In genomic region chr12:33325424-33325823, GRCm38 (mm10) we compare ENCODE assay signal across 23 mouse cellular contexts.
DNase-seq lines count a peak whose midpoint lies in the region; ATAC-seq and TF ChIP-seq lines count a peak whose summit lies in the region.
"Had no signal": no experiment of that assay in that cellular context is flagged by ENCODE, and none has a peak within 500 bp of the region (broad histone marks: within the 10 kb centered on the region; RNA-seq: fewer than 3 reads in every experiment).

No protein-coding gene starts in this region.

- H3K79me2 ChIP-seq in C2C12 (ENCODE audit: control insufficient read depth, insufficient read depth), result no peaks in the 10 kb centered on the region
- H3K79me2 ChIP-seq in CH12.LX (replicated peaks; ENCODE audit: control insufficient read depth, extremely low read depth, insufficient read depth, poor library complexity, severe bottlenecking), result no peaks in the 10 kb centered on the region
- no peaks in the 10 kb centered on the region for H3K79me2 ChIP-seq in myocyte (ENCODE audit: control insufficient read depth, insufficient read depth)

- dilution Hi-C loops in CH12.LX (cut with MboI; ENCODE audit: extremely low pct_ligation_motif_present, extremely low pct_unique_long_range_greater_than_20kb, low sequenced_read_pairs), result no loop called here

- peak; percentile 62; the same call in 1 of the 2 replicates for ATAC-seq in embryonic facial prominence, embryonic 14.5 days (ENCODE audit: low read depth)
- ATAC-seq: activated CD4-positive, CD25-positive, alpha-beta regulatory T cell, adult 4 months; CD4-positive, CD25-positive, alpha-beta regulatory T cell, adult 4 months; Patski had no signal

- no peak for TF ChIP-seq RAD21 in CH12.LX (IDR thresholded peaks at IDR 0.05; ENCODE audit: low read depth, low read length)

- H3ac ChIP-seq in C2C12 (ENCODE audit: control insufficient read depth, insufficient read length, low read depth) (no peak overlapping the region), myocyte (ENCODE audit: control insufficient read depth, insufficient read length) (no peak overlapping the region)

- 0 out of 2 replicates have a peak, but pooled peaks cover 2% of the 10 kb centered on the region for H3K4me1 ChIP-seq in embryonic facial prominence, embryonic 14.5 days (ENCODE audit: control insufficient read depth, insufficient read depth, low read length)
- H3K4me1 ChIP-seq in embryonic facial prominence, embryonic 10.5 days, result no peaks in the 10 kb centered on the region
- peaks cover 4 to 16% of the 10 kb centered on the region in 2 experiments; a peak in 3 of 4 replicates for H3K4me1 ChIP-seq in CH12.LX (ENCODE audit: control insufficient read depth in 1 of 2, insufficient read depth in 2 of 2)

- no peaks in the 10 kb centered on the region for H3K9me3 ChIP-seq in embryonic facial prominence, embryonic 14.5 days (ENCODE audit: control insufficient read depth, low read length)
- no peaks in the 10 kb centered on the region for H3K9me3 ChIP-seq in embryonic facial prominence, embryonic 10.5 days
- H3K9me3 ChIP-seq in CH12.LX (replicated peaks; ENCODE audit: low read length), result no peaks in the 10 kb centered on the region
- H3K9me3 ChIP-seq: G1E had no signal

- TF ChIP-seq POLR2A in CH12.LX (IDR thresholded peaks at IDR 0.05; ENCODE audit: low read depth, low read length), result no peak
- no peak for TF ChIP-seq POLR2A in myocyte (IDR thresholded peaks at IDR 0.05; ENCODE audit: insufficient read length, low read depth)

- no peak for TF ChIP-seq CTCF in C2C12 (IDR thresholded peaks at IDR 0.05; ENCODE audit: control insufficient read depth, insufficient read depth, insufficient read length)
- TF ChIP-seq CTCF in CH12.LX (conservative IDR thresholded peaks at IDR 0.05 in 1 of 2, IDR thresholded peaks at IDR 0.05 in 1 of 2; ENCODE audit: low read depth in 2 of 2, low read length in 2 of 2), result no peak
- TF ChIP-seq CTCF in left cerebral cortex, adult 2 months (IDR thresholded peaks at IDR 0.05), result no peak

- H3K4me2 ChIP-seq in embryonic facial prominence, embryonic 14.5 days (ENCODE audit: low read depth, low read length), result no peak overlapping the region
- H3K4me2 ChIP-seq in CH12.LX (ENCODE audit: insufficient read depth, low read depth, poor library complexity, severe bottlenecking) (no peak overlapping the region), myocyte (ENCODE audit: low read depth) (no peak overlapping the region)

- H3K9ac ChIP-seq in embryonic facial prominence, embryonic 14.5 days (ENCODE audit: low read depth, low read length), result no peak overlapping the region
- H3K9ac ChIP-seq in CH12.LX (ENCODE audit: insufficient read depth, low read depth), result no peak overlapping the region

- DNase-seq in embryonic facial prominence, embryonic 14.5 days (ENCODE audit: low spot score), result peak; percentile 27
- no peak for DNase-seq in embryonic facial prominence, embryonic 10.5 days (ENCODE audit: low spot score)
- DNase-seq in CH12.LX (ENCODE audit: extremely low read depth), result no peak
- no peak for DNase-seq in heart, adult 11 months
- DNase-seq in left cerebral cortex, adult 2 months (ENCODE audit: extremely low spot score in 1 of 2, low spot score in 2 of 2), result no peak
- no peak for DNase-seq in right cerebral cortex, postnatal 36 days (ENCODE audit: low spot score in 2 of 2)
- DNase-seq: adrenal gland, adult 2 months; adrenal gland, adult 8-10 months; adrenal gland, postnatal 10 days; adrenal gland, postnatal 14 days; adrenal gland, postnatal 25 days; adrenal gland, postnatal 36 days; B cell, adult 2 months; cerebellum, adult 11 months; cerebellum, adult 11-12 months; cerebellum, adult 18-20 months; cerebellum, adult 2 months had no signal

- 53% methylated on average over 9 of the region's 9 CpGs for WGBS in embryonic facial prominence, embryonic 14.5 days
- 78% methylated on average over 9 of the region's 9 CpGs for WGBS in embryonic facial prominence, embryonic 10.5 days

- no peaks in the 10 kb centered on the region for H3K79me3 ChIP-seq in C2C12 (ENCODE audit: low read depth)

- in situ Hi-C loops in CH12.LX (cut with MboI; ENCODE audit: low pct_ligation_motif_present, low pct_unique_long_range_greater_than_20kb, low sequenced_read_pairs), result loop anchor here (25.0 kb wide), 1 partner anchor 288 kb away; no protein-coding TSS in a partner anchor

- H3K27ac ChIP-seq in embryonic facial prominence, embryonic 14.5 days (replicated peaks; ENCODE audit: low read depth, low read length), result no peak overlapping the region
- H3K27ac ChIP-seq in embryonic facial prominence, embryonic 10.5 days (replicated peaks), result no peak overlapping the region
- H3K27ac ChIP-seq in CH12.LX (ENCODE audit: insufficient read depth, low read depth), result no peak overlapping the region
- no peak overlapping the region for H3K27ac ChIP-seq in left cerebral cortex, adult 2 months

- no peaks in the 10 kb centered on the region for H3K36me3 ChIP-seq in embryonic facial prominence, embryonic 14.5 days (ENCODE audit: control insufficient read depth, insufficient read depth, low read length)
- no peaks in the 10 kb centered on the region for H3K36me3 ChIP-seq in embryonic facial prominence, embryonic 10.5 days (replicated peaks)
- H3K36me3 ChIP-seq in C2C12 (ENCODE audit: control insufficient read depth, insufficient read depth) (peaks cover 5% of the 10 kb centered on the region), CH12.LX (replicated peaks in 1 of 2; ENCODE audit: control insufficient read depth in 1 of 2, insufficient read depth in 1 of 2, low read length in 1 of 2) (peaks cover 33 to 70% of the 10 kb centered on the region in 2 experiments), myocyte (ENCODE audit: control insufficient read depth, insufficient read depth) (peaks cover 9% of the 10 kb centered on the region)

- H3K4me3 ChIP-seq in embryonic facial prominence, embryonic 14.5 days (ENCODE audit: low read depth, low read length), result no peak overlapping the region
- no peak overlapping the region for H3K4me3 ChIP-seq in embryonic facial prominence, embryonic 10.5 days
- no peak overlapping the region for H3K4me3 ChIP-seq in C2C12 (ENCODE audit: insufficient read depth, poor library complexity, severe bottlenecking)
- no peak overlapping the region for H3K4me3 ChIP-seq in CH12.LX (replicated peaks in 1 of 3; ENCODE audit: low read depth in 2 of 3, low read length in 2 of 3, poor library complexity in 1 of 3)
- H3K4me3 ChIP-seq in myocyte, result no peak overlapping the region
- no peak overlapping the region for H3K4me3 ChIP-seq in left cerebral cortex, adult 2 months

- intact Hi-C loops in left cerebral cortex, adult 2 months (cut with DNase I), result no loop called here

- no peaks in the 10 kb centered on the region for H3K27me3 ChIP-seq in embryonic facial prominence, embryonic 14.5 days (replicated peaks; ENCODE audit: control insufficient read depth, insufficient read depth, low read length)
- no peaks in the 10 kb centered on the region for H3K27me3 ChIP-seq in embryonic facial prominence, embryonic 10.5 days (replicated peaks; ENCODE audit: low read depth, poor library complexity, severe bottlenecking)
- H3K27me3 ChIP-seq in C2C12 (ENCODE audit: control insufficient read depth, insufficient read depth, insufficient read length), result no peaks in the 10 kb centered on the region
- no peaks in the 10 kb centered on the region for H3K27me3 ChIP-seq in CH12.LX (replicated peaks)
- H3K27me3 ChIP-seq in myocyte (ENCODE audit: control insufficient read depth, insufficient read depth, insufficient read length), result no peaks in the 10 kb centered on the region
- H3K27me3 ChIP-seq: Patski had no signal

- no peak for TF ChIP-seq EP300 in CH12.LX (IDR thresholded peaks at IDR 0.05; ENCODE audit: low read length)

TF ChIP-seq in C2C12, 6 proteins besides CTCF, POLR2A, EP300 and RAD21:
- TF ChIP-seq MYOG (IDR thresholded peaks at IDR 0.05; ENCODE audit: control insufficient read depth, extremely low read depth, insufficient read length), result no peak
- peak; percentile 79 for TF ChIP-seq MYOD1 (IDR thresholded peaks at IDR 0.05; ENCODE audit: control insufficient read depth, insufficient read length, low read depth)
- TF ChIP-seq FOSL1 (IDR thresholded peaks at IDR 0.05; ENCODE audit: insufficient read depth, low read length, poor library complexity, severe bottlenecking), result no peak

TF ChIP-seq in CH12.LX, 34 proteins besides CTCF, POLR2A, EP300 and RAD21 (continues in another document):
- TF ChIP-seq NRF1 (IDR thresholded peaks at IDR 0.05; ENCODE audit: low read depth, low read length), result no peak
- TF ChIP-seq POLR2AphosphoS2 (IDR thresholded peaks at IDR 0.05; ENCODE audit: low read depth, low read length), result no peak
- no peak for TF ChIP-seq ZMIZ1 (IDR thresholded peaks at IDR 0.05; ENCODE audit: low read depth, low read length)
- TF ChIP-seq ZNF384 (IDR thresholded peaks at IDR 0.05; ENCODE audit: low read depth, low read length), result no peak
- peak; percentile 82 for TF ChIP-seq BHLHE40 (IDR thresholded peaks at IDR 0.05; ENCODE audit: low read depth, low read length)
- TF ChIP-seq MAFK (IDR thresholded peaks at IDR 0.05; ENCODE audit: insufficient replicate concordance, low read length), result 0 out of 2 replicates have a peak, but pooled peaks have one; percentile 24
- no peak for TF ChIP-seq SIN3A (IDR thresholded peaks at IDR 0.05; ENCODE audit: low read length)
- TF ChIP-seq ETS1 (conservative IDR thresholded peaks at IDR 0.05; ENCODE audit: low read depth, low read length), result no peak
- no peak for TF ChIP-seq E2F4 (IDR thresholded peaks at IDR 0.05; ENCODE audit: insufficient replicate concordance, low read depth, low read length)
- no peak for TF ChIP-seq IRF4 (IDR thresholded peaks at IDR 0.05; ENCODE audit: low read depth, low read length)
- TF ChIP-seq MAX (IDR thresholded peaks at IDR 0.05; ENCODE audit: low read length), result no peak

TF ChIP-seq in myocyte, 11 proteins besides CTCF, POLR2A, EP300 and RAD21:
- TF ChIP-seq E2F4 (IDR thresholded peaks at IDR 0.05; ENCODE audit: insufficient read depth) (no peak), TCF12 (IDR thresholded peaks at IDR 0.05; ENCODE audit: insufficient read depth, poor library complexity, severe bottlenecking) (peak; percentile 32), SRF (IDR thresholded peaks at IDR 0.05; ENCODE audit: control insufficient read depth, insufficient read length, low read depth) (no peak), POLR2AphosphoS2 (IDR thresholded peaks at IDR 0.05; ENCODE audit: insufficient read length, low read depth) (no peak), MYOG (IDR thresholded peaks at IDR 0.05; ENCODE audit: control insufficient read depth in 1 of 3, insufficient read depth in 1 of 3, insufficient read length in 2 of 3, low read depth in 2 of 3) (peak in 2 of 3 experiments; percentile 21 to 58), USF1 (IDR thresholded peaks at IDR 0.05; ENCODE audit: low read depth) (no peak), MYOD1 (IDR thresholded peaks at IDR 0.05; ENCODE audit: control insufficient read depth in 1 of 3, insufficient read length in 2 of 3, low read depth in 2 of 3) (peak in 2 of 3 experiments; percentile 66 to 84), CEBPB (IDR thresholded peaks at IDR 0.05; ENCODE audit: insufficient read depth, poor library complexity, severe bottlenecking) (no peak), TCF3 (IDR thresholded peaks at IDR 0.05; ENCODE audit: insufficient read length, low read depth) (no peak), MAX (IDR thresholded peaks at IDR 0.05; ENCODE audit: low read depth) (no peak), REST (IDR thresholded peaks at IDR 0.05; ENCODE audit: insufficient read depth, insufficient read length) (no peak)
